Mouse (Mus musculus): ENCODE data around the gene Hoxa10.

Gene Hoxa10

DNA sequence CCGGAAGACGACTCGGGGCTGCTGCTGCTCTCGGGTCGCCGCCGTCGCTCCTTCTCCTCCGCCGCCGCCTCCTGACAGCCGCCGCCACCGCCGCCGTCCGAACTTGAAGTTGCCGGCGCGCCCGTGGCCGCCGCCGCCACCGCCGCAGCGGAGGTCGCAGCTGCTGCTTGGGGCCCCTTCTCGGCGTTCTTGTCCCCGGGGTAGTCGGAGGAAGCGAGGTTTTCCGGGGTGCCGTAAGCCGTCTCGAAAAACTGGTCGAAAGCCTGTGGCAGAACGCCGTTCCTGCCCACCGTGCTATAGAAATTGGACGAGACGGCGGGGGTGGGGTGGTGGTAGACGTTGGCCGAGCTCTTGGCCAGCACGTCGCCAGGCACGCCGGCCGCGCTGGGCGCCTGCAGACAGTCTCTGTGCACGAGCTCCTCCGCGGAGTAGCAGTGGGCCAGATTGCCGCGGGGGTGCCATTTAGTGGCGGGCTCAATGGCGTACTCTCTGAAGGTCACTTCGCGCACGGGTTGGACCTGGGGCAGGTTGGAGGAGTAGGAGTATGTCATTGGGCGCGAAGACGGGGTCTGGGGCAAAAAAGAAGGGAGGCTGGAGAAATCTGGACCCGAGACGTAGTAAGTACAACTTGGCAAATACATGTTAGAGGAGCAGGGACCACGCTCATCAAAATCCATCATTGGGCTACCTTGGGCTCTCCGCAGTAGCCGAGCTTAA, 4.5 kb upstream of the Hoxa10 start:
- peak; percentile 64 for DNase-seq

DNA sequence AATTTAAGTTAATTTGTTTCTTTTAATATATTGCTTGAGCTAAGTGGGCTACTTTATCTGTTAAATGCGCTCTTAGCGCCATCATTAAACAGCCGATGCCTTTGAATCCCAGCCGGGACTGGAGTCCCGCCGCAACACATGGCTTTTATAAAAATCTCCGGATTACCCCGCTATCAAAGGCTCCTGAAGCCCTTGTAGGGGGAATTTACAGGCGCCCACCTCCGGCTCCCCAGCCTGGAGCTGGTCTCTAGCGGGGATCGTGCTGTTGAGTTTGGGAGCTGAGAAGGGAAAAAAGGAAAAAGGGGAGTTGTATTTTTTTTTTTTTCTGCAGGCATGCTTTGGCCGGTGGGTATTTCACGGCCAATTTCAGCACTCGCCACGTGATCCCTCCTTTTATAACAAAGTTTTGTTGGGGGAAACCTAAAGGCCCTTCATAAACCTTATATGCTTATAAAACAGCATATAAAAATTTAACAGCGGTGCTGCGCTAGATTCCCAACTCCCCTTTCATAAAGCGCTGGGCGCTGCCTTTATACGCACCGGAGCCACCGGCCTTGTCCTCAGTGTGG, 3.9 kb upstream of the Hoxa10 start:
- no peak for DNase-seq

DNA sequence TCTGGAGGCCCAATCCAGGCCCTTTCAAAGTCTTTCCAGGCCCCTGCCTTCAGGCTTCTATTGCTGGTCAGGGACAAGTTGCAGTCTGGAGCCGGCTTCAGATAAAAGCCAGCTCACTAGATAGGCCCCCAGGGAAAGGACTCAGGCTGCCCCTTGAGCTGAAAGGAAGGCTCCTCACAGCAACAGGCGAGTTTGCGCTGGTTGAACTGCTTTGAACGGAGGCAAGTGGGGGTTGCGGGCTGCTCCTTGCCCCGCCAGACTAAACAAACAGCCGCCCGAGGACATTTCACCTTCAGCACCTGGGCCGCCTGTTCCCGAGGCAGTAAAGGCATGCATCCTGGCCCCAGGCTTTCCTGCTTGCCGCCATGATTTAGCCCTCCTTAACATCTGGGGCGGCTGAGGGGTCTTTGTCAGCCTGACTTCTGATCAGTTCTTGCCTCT, 3.0 kb upstream of the Hoxa10 start:
- DNase-seq = peak; percentile 51

DNA sequence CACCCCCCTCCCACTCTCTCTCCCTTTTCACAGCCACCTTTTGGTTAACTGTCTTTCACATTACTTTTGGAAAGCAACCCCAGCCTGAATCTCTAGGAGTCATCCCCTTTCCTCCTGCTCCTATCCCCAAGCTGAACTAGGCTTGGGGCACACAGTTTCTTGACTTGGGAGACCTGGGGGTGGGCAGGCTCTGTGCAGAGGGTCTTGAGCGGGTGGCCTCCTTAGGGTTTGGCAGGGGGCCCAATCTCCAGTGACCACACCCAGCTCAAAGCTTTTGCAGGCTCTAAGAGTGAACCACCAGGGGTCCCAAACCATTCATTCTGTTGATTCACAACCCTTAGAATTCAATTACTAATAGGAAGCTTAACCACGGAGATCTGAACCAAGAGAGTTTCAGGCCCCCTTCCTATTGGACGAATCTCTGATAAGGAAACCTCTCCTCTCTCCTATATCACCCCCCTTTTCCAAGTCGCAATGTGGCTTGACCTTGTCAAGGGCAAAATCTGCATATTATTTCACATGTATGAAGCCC, 2.2 kb upstream of the Hoxa10 start:
- peak; percentile 21 for DNase-seq

DNA sequence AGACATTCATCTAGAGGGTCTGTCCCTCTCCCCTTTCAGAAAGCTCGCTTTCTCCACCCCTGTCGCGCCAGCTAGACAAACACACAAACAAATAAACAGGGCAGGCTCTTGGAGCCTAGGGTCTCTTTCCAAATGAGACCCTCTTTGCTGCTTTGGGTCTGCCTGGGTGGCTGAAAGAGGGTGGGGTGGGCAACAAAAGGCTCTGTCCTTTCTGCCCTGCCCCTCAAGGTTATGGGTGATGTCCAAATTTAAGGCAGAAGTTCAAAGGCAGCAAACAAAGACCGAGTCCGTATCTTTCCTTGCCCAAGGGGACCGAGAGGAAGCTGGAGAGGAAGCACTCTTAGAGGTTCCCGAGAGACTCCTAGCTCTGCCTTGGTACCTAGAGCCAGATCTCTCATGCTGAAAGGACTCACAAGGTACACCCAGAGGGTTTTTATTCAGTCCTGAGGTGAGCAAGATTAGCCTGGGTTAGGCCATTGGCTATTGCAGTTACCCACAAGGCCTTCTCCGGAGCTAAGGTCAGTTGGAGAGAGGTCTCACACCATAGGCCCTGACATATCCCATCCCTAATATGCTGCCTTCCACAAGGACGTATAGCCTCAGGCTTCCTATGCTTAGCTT, 457 bp upstream of the Hoxa10 start:
- peak; percentile 22 for DNase-seq

DNA sequence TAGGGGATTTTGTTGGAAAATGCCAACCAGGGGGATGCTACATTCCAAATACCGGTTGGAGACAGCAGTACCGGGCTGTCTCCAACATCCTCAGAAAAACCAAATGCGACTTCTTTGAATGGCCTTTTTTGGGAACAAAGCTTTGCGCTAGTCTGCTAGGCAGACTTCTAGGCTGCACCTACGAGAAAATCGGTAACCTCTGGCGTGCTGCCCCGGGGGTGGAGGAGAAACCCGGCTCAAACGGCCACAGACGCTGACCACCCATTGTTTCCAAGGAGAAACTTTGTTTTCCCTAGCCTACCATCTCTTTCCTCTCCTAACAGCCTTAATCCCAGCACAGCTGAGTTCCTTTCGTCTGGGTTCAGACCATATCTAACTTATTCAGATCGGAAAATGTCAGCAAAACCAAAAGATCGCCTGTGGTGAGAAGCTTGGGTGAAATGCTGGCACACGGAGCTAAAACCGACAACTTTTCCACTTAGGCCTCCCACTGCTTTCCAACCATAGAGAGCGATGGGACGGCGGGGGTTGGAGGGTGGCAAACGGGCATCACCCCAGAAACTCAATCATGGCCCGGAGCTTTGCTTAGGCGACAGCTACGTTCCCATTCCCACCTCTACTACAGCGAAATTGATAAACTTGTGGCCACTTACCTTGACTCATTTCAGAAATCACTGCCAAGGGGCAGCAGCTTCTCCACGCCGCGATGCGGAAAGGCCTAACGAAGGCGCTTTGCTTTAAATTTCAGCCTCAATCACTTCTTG, 847 bp downstream of the Hoxa10 start:
- peak; percentile 50 for DNase-seq

DNA sequence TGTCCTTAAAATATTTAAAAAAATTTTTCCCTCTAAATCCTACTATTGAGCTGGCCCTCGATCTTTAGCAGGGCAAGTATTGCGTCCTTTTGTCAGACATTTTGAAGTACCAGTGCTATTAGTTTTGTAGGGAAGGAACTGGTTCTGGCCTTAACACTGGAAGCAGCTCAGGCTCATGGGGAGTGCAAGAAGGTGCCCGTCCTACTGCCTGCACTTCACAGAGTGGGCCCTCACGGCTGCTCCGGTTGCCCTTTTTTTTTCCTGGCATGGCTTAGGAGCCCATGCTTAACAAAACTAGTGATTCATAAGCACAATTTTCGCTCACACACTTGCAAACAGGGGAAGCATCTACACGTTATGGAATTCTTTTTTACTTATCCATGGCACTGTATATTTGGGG, 1.7 kb downstream of the Hoxa10 start:
- peak; percentile 34 for DNase-seq

DNA sequence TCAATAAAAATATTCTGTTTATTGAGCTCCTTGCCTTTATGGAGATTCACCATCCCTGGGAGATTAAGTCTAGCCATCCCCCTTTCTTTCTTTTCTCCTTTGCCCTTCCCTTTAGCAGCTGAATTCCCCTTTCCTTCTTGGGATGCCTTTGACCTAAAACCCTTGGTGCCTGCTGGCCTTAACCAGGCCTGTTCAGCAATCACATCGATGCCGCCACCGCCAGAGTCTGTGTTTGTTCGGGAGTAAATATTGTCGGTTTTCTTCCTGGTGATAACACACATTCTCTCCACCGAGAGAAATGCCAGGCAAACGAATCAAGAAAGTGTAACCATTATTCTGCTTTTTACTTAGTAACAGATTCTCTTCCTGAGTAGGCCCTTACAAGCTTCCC, 2.5 kb downstream of the Hoxa10 start:
- peak; percentile 35 for DNase-seq

DNA sequence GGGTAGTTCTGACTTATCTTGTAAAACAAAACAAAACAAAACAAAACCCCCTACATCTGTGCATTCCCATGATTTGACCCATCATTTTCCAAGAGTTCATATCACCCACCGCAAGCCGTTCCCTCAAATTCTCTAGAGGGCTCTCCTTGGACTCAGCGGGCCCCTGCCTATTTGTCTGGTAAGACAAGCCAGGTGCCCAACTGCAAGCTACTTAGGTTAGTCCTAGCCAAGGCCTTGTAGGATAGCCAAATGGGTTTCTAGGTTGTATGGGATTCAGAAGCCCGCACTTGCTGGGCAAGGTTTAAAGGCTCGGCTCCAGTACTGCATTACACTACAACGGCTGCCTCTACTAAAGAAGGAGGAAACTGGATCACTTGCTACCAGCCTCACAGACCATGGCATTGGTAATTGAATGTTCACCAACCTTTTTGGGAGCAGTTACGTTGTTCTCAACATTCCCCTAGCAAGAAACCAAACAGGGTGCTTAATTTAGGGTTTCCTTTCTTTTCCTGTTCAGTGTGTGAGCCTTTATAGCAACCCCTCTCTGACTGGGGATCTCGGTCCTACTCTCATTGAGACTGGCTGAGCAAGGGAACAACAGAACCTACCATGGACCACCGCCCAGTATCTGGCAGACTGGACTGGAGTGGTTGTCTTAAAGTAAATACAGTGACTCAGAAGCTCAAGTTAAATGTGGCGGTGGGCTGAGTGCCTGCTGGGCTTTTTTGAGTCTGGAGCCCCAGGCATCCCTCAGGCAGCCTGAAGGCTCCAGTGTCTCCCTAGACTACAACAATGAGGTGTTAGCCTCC, 3.1 kb downstream of the Hoxa10 start:
- peak; percentile 32 for DNase-seq

DNA sequence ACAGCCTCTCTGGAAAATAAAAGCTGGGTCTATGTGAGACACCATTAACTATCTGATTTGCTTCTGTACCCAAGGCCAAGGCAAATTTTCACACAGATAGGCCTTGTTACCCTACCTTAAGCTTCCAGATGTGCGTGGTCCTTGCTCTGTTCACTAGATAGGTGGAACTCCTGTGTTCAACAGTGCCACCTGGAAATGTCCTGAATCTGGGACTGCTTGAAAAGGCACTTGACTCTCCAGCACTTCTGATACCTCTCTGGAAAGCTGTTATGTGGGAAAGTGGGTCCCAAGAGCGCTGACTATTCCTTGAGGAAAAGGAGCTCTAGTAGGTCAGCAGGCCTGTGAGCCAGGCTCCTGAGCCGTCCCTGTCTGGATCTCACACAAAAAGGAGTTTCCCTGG, 3.8 kb downstream of the Hoxa10 start:
- DNase-seq = peak; percentile 28

DNA sequence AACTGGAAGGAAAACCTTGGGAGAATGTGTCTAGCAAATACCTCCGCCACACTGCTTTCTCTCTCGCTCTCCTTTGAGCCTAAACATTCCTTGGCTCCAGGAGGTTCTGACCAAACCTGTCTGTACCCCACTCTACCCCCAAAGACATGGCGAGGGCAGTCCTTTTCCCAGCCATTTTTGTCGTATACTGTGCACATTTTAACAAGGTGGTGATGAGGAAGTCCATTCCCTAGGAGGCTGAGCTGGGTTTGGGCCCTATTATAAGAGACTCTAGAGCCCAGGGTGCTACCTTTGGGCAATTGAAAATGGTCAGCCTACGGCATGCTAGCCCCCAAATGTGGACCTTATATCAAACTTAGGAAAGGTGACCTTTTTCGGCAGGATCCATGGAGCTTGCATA, 4.8 kb downstream of the Hoxa10 start:
- peak; percentile 17 for DNase-seq

DNA sequence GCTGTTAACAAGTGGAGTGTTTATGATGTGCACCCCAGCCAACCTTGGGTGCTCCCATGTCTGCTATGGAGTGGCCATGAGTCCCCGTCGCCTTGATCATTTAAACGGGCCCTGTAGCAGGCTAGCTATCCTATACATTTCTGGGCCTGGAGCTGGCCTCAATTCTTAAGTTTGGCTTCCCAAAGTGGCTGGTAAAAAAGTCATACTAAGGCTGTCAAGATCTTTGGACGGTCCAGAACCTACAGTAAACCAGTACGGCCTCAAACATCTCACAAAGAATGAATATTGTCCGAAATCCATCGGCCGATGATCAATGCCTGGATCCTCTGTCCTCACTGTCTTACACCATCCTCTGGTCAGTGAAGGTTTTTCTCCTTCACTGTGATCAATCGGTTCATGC, 5.4 kb downstream of the Hoxa10 start:
- DNase-seq = no peak

DNA sequence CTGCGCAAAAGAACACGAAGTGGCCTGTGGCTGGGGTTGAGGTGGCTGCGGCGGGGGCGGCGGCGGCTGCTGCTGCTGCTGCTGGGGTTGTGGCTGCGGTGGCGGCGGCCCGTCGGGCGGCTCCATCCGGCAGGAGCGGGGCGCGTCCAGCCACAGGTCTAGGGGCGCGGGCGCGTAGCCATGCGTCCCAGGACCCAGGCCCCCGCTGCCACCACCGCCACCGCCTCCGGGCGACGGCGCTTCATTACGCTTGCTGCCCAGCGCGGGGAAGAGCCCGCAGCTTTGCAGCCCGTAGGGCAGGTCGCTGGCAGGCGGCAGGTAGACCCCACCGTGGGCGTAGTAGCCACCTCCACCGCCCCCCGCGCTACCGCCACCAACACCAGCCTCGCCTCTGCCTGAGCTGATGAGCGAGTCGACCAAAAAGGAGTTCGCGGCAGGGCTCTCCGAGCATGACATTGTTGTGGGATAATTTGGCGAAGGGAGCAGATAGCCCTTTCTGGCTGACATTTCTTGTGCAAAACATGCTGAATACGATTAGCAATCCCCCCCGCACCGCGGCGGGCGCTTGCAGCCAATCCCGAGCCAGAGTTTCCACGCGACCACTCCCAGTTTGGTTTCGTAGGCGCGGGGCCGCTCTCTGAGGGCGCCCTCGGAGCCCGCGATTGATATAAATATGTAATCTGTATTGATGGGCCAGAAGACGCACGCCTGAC, 6.1 kb downstream of the Hoxa10 start:
- peak; percentile 90 for DNase-seq

DNA sequence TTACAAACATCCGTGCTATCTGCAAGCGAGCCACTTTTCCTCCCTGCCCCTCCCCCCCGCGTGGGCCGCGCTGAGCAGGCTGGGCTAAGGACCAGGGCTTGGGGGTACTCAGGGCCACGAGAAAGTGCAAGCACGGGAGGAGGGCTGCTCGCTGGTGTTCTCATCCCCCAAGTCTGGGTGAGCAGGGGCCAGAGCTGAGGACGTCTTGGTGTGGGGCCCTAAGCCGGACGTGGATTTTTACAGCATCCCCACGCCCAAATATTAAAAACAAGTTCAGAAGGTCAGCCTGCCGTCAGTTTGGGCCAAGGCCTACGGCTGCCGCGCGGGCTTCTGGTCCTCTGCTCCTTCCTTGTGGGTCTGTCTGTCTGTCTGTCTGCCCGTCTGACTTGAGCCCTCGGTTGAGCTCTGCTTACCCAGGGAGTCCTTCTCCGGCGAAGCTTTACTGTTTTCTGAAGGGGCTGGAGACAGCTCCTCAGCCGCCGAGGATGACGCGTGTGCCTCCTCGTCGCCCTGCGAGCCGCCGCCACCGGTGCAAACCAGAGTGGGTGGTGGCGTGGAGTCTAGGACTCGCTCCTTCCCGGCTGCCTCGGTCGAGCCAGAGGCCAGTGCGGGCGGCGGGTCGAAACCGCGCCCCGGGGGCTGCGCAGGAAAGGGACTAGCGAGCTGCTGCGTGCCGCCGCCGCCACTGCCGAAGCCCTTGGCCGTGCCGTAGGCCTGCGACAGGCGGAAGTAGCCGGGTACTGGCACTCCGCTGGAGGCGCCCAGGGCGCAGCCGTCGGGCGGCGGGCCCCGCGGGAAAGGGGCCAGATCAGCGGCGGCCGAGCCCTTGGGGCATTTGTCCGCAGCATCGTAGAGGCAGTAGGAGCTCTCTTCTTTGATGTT, 6.9 kb downstream of the Hoxa10 start:
- DNase-seq = peak; percentile 94

DNA sequence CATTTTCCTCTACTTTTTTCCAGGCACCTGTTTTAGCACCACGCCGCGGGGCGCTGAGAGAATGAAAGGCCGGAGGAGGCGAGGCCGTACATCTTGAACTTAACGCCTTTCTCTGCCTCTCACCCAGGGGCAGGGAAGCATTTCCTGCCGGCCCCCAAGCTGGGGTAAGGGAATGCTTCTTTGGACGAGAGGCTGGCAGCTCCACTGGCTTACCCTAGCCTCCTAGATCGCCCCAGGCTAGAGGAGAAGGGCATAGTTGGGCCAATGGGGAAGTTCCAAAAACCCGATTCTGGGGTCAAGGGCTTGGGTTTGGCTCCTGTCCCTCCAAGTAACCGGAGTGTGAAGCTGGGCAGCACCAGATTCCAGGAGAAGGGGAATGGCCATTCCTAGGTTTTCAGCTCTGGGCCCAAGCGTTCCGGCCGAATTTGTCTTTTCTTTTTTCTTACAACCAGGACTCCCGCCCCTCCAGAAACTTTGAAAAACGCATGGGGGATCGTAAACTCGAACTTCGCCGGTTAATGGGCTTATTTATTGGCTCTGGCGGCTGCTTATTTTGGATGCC, 7.6 kb downstream of the Hoxa10 start:
- no peak for DNase-seq

DNA sequence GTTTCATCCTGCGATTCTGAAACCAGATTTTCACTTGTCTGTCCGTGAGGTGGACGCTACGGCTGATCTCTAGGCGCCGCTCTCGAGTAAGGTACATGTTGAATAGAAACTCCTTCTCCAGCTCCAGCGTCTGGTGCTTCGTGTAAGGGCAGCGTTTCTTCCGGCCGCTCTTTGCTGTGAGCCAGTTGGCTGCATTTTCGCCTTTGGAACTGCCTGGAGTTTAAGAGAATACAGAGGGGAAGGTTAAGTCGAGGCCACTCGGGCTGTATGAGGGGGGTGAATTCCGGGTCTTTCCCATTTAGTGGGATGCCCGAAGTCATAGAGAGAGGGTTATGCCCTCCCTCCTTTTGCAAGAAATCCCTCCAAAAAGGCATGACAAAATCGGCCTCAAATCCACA, 8.1 kb downstream of the Hoxa10 start:
- peak; percentile 80 for DNase-seq

DNA sequence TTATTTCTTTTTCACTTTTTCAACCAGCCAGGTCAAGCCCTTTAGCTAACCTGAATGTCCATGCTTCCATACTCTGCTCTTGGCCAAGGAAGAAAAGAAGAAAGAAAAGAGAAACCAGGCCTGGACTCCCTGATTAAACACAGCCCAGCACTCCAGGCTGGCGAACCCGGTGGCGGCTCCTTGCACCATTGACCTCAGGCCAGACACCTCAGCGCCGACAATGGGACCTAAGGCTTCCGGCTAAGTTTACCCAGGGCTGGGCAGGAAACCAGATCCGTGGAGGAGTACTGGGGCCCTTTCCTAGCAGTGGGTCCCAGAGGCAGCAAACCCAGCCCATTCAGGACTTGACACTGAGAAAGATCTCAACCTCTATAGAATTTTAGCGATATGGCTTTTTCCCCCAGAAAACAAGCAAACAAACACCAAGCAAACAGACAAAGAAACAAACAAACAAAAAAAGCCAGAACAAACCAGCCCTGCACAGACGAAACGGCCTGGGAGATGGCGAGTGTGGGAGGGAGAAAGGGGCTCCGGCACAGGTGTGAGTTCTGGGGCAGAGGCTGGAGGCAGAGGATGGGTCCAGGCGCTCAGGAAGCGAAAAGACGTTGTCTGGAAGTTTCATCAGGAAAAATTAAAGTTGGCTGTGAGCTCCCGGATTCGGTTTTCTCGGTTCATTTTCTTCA, 8.6 kb downstream of the Hoxa10 start:
- DNase-seq = peak; percentile 76

DNA sequence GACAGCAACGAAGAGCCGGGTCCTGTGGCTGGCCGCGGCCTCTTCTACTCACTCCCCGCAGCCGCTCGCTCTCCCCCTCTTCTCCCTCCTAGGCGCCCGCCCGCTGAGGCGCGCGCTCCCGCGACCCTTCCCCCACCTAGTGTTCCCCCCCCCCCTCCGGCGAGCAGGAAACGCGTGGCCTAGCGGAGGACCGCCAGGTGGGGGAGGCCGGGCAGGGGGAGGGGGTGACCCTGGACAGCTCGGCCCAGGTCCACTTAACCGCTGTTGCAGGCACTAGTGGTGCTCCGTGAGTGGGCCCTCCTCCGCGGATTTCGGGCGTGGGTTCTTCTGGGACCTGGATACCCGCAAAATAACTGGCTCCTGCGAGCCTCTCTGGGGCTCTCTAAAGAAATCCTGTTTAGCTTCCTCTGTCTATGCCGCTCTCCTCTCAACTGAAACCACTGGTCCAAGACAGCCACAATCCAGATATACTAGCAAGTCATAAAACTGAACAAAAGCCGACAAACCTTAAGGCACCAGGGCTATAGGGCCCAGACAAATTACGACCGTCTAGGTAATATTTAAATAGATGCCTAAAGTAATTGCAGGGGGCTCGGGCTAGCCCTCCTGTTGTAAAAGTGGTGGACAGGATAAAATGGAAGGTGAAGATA, 10.0 kb downstream of the Hoxa10 start, which contains the start of gene Hoxa9:
Gene Hoxa9 (minus strand): TSS at position 574 of the 650 bp plus-strand sequence.
- peak; percentile 85 for DNase-seq

All from kidney, postnatal 14 days (tissue).